Mouse (Mus musculus): ENCODE measurements around the gene Utp14b. TPM values are rescaled to one million over a fixed set of nuclear protein-coding genes. Genes with fewer than 3 reads are reported as not detected.

The Utp14b gene
- polyA plus RNA-seq (2017; shearing (Covaris generic)): under 1 TPM; 0.65 to 0.87 TPM

GRCm38 (mm10) chr1:78657671-78658440 lies at the start of gene Utp14b, which contains the start of gene Acsl3:
TSS of gene Utp14b (plus strand) at chr1:78658038.
TSS of gene Acsl3 (plus strand) at chr1:78657825.
- peak; percentile 93 for ATAC-seq

GRCm38 (mm10) chr1:78609134-78609907 lies 48.5 kb upstream of the Utp14b start:
- ATAC-seq: no peak

- ATAC-seq: no peak
Measured at GRCm38 (mm10) chr1:78611039-78611438, 46.8 kb upstream of the Utp14b start.

- no peak for ATAC-seq
Measured at GRCm38 (mm10) chr1:78612959-78613358, 44.9 kb upstream of the Utp14b start.

GRCm38 (mm10) chr1:78624352-78624751 lies 33.5 kb upstream of the Utp14b start:
- ATAC-seq: no peak

GRCm38 (mm10) chr1:78634486-78634885 lies 23.4 kb upstream of the Utp14b start:
- ATAC-seq: no peak

- no peak for ATAC-seq
Measured at GRCm38 (mm10) chr1:78640871-78641270, 17.0 kb upstream of the Utp14b start.

GRCm38 (mm10) chr1:78641791-78642190 lies 16.0 kb upstream of the Utp14b start:
- ATAC-seq: no peak

- no peak for ATAC-seq
Measured at GRCm38 (mm10) chr1:78642197-78642596, 15.6 kb upstream of the Utp14b start.

- ATAC-seq: no peak
Measured at GRCm38 (mm10) chr1:78647317-78647885, 10.4 kb upstream of the Utp14b start.

- ATAC-seq: no peak
Measured at GRCm38 (mm10) chr1:78649269-78650061, 8.4 kb upstream of the Utp14b start.

- no peak for ATAC-seq
Measured at GRCm38 (mm10) chr1:78656472-78656871, 1.4 kb upstream of the Utp14b start.

GRCm38 (mm10) chr1:78657021-78657629 lies 713 bp upstream of the Utp14b start:
- ATAC-seq: no peak

GRCm38 (mm10) chr1:78658441-78659269 lies 817 bp downstream of the Utp14b start:
- no peak for ATAC-seq

- no peak for ATAC-seq
Measured at GRCm38 (mm10) chr1:78659270-78659823, 1.5 kb downstream of the Utp14b start.

GRCm38 (mm10) chr1:78664326-78664725 lies 6.5 kb downstream of the Utp14b start:
- no peak for ATAC-seq

- no peak for ATAC-seq
Measured at GRCm38 (mm10) chr1:78665954-78666499, 8.2 kb downstream of the Utp14b start.

- no peak for ATAC-seq
Measured at GRCm38 (mm10) chr1:78666585-78666984, 8.7 kb downstream of the Utp14b start.

GRCm38 (mm10) chr1:78682291-78682690 lies 24.5 kb downstream of the Utp14b start:
- ATAC-seq: peak; percentile 54

GRCm38 (mm10) chr1:78684128-78684527 lies 26.3 kb downstream of the Utp14b start:
- no peak for ATAC-seq

- ATAC-seq: no peak
Measured at GRCm38 (mm10) chr1:78686872-78687271, 29.0 kb downstream of the Utp14b start.

Data from CD4-positive, CD25-positive, alpha-beta regulatory T cell, adult 4 months (primary cell).